Mouse (Mus musculus): Measurements from ENCODE around the gene Arl16.

Gene Arl16

DNA sequence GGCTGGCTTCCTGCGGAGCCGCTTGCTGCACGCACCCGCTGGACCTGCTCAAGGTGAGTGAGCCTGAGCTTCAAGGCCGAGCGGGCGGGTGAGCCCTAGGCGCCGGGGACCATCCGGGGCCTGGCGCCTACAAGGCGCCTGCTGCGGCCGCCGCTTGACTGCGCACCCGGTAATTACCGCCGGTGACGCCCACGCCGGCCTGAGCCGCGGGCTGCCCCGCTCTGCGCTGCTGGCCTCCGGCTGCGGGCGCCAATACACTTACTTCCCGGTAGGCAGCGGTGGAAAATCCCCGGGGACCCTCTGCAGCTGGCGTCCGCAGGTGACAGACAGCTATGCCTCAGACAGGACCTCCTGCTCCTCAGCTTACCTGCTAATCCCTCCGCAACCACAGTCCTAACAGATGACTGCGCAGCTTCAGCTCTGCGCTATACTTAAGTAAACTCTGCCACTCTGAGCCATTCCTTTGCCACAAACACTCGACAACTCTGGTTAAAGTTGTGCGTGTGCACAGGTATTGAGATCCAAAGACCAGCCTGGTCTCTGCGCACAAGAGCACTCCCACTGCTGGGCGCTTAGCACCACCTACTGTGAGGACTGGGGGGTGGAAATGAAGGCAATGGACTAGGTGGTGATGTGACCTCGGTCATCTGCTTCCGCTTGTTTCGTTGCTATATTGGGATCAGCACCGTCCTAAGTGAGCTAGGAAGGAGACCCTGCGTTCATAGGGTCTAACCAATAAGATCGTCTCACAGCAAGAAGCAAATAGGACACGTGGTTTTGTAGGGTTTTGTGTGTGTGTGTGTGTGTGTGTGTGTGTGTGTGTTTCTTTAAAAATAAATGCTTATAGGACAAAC is 24.8 kb upstream of the Arl16 start:
- DNase-seq (ENCODE audit: low read depth, low spot score): peak; percentile 82

DNA sequence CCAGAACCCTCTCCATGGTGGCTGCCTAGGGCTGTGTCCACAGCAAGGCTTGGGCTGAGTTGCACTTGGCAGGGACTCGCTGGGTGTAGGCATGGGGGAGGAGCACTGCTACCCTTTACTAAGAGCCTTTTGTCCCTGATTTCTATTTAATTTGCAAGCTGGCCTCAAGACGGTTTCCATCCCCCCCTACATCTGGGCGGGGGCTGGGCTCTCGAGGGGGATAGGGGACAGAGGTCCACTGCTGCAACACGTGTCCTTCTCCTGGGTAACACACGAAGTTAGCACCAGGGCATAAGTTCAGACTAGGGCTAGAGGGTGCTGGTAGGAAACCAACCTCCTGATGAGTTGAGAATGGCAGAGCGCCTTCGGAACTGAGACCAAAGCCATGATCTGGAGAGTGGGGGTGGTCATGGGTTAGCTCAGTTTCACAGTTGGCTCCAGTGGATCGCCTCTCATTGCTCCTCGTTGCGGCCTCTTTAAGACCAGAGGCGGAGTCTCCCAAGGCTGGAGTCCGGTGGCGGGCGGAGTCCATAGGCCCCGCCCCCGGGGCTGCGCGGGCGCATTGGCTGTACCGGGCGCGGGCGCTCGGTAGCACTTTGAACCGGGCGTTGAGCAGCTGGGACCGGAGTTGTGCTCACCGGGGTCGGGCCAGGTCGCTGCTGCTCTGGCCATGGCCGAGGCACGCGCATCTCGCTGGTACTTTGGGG is 24.1 kb upstream of the Arl16 start, which contains the start of gene Slc25a10:
TSS of gene Slc25a10 (plus strand) at position 524 of the 707 bp plus-strand sequence.
- DNase-seq (ENCODE audit: low read depth, low spot score): peak; percentile 91

DNA sequence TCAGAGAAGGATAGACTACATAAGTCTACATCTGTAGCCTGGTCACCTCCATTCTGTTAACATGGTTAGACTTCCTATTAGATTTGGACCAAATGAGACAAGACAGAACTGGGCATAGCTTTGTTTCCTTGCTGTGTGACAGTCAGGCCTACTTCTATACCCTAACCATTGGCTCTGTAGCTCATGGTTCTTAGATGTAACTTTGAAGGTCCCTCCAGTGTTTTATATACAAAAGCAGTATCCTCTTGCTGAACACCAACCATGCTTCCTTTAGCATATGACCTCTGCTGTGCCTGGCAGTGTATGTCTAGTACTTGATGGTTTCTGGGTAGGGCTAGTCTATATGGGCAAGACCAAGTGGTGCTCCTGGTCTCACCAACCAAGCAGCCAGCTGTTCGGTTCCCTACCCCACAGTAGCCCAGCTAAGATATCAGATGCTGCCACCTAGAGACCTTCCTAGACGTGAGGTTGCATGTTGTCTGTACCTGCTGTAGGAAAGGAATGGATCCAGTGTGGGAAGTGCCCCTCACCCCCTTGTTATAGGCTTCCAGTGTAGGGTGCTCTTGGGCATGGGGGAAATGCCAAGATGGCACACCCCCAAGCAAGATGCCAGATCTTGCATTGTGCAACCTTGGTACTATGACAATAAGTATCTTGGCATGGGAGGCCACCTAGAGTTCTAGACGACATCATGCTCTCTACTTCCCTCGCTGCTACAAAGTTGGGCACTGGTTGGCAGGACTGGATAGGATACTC is 23.1 kb upstream of the Arl16 start:
- DNase-seq (ENCODE audit: low read depth, low spot score): no peak

DNA sequence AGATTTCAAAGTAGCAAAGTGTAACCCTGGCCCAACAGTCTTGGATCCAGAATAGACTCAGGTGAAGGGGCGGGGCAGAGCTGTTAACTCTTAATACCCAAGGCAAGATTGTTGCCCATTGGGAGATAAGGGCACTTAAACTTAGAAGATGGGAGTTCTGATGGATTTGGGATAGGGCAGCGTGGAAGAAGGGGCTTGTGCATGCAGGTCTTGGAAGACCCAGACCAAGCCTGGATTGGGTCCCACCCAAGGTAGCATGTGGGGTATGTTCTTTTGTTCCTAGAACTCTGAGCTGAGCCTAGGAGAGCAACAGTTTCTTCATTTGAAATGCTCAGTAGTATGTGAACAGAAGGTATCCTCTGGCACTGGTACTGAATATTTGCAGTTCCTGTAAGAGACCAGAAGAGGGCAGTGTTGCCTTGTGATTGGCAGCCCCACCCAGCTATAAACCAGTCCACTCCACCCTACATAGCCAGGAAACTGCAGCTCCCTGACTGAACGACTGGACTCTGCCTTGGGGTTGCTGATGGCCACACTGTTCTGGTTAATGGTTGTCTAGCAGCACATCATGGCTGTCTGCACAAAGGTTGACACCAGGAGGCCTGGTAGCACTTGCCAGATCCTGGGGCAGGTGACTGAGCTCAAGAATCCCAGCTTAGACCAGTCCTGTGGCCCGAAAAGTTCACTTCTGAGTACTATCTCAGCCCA is 21.8 kb upstream of the Arl16 start:
- DNase-seq (ENCODE audit: low read depth, low spot score): peak; percentile 86

DNA sequence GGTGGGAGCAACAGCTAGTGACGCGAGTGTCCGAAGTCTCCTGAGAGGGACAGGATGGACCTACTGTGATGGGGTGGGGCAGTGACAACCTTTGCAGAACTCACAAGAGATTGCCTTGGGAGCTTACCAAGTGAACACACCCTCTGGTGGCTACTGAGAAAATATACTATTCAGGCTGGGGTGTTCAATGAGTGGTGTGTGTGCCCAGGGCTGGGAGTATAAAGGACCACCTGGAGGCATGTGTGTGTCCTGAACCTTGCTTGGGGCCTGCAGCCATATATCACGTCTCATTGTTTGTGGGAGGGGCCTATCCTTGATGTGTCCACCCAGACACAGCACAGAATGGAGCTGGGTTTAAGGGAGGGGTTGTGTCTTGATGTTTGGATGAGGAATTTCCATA is 21.1 kb upstream of the Arl16 start:
- DNase-seq (ENCODE audit: low read depth, low spot score): peak; percentile 35

DNA sequence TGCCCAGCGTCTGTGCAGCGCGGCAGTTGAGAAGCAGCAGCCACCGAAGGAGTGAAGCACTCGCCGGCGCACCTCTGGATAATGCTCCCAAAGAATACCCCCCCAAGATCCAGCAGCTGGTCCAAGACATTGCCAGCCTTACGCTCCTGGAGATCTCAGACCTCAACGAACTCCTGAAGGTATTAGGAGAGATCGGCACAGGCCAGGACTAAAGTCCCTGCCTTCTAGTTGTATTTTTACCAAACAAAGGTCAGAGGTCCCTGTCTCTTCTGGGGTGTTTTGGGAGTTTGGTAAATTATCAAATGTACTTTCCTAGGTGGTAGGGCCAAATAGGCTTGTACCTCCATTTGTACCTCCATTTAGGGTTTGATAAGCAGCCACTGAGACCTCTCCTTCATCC is 17.8 kb upstream of the Arl16 start:
- DNase-seq (ENCODE audit: low read depth, low spot score): no peak

DNA sequence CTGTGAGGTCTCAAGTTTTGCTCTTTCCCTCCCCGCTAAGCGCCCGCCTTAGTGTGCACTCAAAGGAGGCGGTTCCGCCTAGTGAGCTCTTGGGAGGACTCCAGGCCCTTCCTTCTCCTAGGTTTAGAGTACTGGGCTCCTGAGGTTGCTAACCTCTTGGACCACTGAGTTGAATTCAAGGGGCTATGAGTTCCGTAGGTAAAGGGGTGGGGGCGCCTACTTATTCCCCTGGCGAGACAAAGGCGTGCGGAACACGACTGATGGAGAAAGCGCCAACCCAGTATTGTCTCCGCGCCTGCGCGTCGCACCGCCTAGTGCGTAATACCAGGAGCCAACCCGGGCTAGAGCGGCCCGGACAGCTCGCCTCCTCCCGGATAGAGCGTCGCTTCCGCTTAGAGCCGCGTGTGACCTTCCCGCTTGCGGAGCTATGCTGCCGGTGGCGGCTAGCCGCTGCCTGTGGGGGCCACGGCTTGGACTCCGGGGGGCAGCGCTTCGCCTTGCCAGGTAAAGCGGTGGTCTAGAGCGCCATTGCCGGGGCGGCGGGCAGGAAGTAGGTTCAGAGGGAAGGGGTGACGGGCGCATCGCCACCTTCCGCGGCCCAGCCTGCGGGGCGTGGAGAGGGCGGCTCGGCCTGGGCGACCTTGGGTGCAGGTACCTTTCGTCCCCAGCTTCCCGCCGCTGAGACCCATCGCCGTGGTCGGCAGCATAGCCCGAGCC is 17.0 kb upstream of the Arl16 start, which contains the start of gene Mrpl12:
TSS of gene Mrpl12 (plus strand) at position 349 of the 717 bp plus-strand sequence.
- peak; percentile 96 for DNase-seq (ENCODE audit: low read depth, low spot score)

DNA sequence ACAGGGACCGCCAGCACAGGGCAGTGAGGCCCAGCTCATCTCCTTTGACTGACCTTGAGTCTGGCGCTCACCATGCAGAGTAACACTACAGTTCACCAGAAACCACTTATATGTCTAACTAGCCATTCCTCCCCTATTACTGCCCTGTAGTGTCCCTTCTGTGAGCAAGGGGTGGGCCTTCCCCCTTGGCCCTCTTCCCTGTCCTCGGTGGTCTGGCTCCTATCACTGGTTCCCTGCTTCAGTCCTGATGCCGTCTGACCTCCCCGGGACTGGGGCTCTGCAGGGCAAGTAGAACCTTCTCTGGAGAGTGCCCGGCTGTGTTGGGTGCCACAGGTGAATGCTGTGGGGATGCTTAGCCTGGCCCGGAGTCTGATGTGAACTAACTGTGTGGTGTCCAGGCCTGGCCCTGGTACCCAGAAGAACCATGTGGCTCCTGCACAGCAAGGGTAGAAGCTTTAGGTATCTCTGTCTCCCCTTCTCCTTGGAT is 16.1 kb upstream of the Arl16 start:
- DNase-seq (ENCODE audit: low read depth, low spot score): no peak

DNA sequence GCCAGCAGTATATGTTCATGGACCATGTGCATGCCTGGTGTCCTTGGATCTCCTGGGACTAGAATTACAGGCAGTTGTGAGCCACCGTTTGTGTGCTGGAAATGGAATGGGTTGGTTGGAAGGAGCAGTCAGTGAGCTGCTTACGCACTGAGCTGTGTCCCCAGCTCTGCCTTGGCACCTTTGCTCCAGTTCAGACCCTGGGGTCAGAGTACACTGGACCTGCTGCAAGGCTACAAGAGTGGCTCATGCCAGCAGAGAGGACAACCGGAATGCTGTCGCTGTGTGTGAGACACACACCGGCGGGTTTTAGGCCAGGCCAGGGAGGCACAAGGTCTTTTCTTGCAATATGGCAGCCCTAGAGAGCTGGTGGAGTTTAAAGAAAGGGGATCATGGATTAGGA is 4.6 kb upstream of the Arl16 start:
- DNase-seq (ENCODE audit: low read depth, low spot score): no peak

DNA sequence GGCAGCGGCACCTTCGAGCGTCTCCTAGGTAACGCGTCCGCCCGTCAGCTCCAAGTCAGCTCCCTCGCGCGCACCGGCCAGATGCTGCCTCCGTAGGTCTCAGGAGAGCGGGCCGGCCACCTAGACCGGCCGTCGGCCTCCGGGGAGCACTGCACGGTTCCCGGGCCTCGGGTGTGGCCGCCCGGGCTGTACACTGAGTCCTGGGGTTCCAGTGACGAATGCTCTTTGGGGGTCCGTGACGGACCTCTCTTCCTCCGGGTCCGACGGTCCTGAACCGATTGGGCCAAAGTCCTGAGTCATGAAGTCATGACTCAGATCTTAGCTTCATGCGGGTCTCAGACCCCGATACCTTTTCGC is 307 bp upstream of the Arl16 start:
- DNase-seq (ENCODE audit: low read depth, low spot score): no peak

DNA sequence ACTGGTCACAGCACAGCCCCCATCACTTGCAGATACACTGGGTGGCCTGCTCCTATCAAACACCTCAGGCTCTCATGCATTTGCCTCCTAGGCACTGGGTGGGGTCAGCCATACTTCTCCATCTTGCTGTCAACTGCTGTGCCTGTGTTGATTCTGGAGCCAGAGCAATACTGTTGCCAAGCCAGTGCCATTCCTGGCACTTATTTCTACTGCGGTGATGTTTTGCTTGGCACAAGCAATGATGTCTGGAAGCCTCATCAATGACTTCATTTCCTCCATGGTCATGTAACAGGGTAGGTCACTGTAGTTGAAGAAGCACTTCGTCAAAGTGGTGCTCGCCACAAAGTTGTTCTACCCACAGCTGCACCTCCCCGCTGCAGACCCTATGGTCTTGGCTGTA is 1.9 kb downstream of the Arl16 start:
- no peak for DNase-seq (ENCODE audit: low read depth, low spot score)

DNA sequence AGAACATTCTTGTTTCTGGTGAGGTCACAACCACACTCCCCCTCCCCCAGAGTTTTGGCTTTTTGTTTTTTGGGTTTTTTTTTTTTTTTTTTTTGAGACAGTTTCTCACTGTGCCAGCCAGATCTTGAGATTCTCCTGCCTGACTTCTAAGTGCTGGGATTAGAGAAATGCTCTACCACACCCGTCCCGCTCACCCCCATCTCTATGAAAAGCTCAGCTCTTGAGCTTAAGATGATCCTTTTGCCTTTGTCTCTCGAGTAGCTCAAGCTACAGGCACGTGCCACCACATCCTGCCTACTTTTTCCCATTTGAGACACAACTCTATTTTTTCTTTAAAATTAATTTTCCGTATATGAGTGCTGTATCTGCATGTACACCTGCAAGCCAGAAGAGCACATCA is 3.0 kb downstream of the Arl16 start:
- no peak for DNase-seq (ENCODE audit: low read depth, low spot score)

DNA sequence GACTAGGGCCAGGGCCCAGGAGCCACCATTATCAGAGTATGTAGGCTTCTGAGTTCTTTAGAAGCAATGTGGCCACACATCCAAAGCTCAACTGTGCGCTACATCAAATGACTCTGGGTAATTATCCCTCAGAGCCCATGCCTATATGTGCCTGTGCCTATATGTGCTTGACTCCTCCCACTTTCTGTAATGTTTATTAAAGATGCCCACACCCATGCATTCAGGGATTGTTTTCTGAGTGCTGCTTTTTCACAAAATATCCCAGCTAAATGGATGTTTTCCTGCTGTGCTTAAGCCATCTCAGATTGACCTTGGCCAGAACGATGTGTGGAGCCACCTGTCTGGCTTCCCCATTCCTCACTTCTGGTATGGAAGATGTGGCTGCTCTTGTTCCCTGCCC is 3.9 kb downstream of the Arl16 start:
- no peak for DNase-seq (ENCODE audit: low read depth, low spot score)

DNA sequence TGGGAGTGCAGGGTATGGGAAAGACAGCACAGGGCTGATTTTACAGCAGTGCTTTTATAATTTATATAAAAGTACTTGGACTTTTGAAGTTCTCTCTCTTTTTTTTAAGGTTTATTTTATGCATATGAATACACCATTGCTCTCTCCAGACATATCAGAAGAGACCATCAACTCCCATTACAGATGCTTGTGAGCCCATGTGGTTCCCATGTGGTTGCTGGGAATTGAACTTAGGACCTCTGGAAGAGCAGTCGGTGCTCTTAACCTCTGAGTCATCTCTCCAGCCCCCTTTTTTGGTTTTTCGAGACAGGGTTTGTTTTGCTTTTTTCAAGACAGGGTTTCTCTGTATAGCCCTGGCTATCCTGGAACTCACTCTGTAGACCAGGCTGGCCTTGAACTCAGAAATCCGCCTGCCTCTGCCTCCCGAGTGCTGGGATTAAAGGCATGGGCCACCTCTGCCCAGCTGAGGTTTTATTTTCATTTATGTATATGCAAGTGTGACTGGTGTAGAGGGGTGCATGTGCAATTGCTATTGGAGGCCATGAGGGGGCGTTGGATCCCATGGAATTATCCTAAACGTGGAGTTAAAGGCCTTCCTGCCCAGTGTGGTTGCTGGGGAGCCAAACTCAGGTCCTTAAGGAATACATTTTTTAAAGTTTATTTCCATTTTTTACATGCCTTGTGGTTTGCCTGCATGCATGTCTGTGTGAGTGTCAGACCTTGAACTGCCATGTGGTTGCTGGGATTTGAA is 8.4 kb downstream of the Arl16 start:
- peak; percentile 71 for DNase-seq (ENCODE audit: low read depth, low spot score)

DNA sequence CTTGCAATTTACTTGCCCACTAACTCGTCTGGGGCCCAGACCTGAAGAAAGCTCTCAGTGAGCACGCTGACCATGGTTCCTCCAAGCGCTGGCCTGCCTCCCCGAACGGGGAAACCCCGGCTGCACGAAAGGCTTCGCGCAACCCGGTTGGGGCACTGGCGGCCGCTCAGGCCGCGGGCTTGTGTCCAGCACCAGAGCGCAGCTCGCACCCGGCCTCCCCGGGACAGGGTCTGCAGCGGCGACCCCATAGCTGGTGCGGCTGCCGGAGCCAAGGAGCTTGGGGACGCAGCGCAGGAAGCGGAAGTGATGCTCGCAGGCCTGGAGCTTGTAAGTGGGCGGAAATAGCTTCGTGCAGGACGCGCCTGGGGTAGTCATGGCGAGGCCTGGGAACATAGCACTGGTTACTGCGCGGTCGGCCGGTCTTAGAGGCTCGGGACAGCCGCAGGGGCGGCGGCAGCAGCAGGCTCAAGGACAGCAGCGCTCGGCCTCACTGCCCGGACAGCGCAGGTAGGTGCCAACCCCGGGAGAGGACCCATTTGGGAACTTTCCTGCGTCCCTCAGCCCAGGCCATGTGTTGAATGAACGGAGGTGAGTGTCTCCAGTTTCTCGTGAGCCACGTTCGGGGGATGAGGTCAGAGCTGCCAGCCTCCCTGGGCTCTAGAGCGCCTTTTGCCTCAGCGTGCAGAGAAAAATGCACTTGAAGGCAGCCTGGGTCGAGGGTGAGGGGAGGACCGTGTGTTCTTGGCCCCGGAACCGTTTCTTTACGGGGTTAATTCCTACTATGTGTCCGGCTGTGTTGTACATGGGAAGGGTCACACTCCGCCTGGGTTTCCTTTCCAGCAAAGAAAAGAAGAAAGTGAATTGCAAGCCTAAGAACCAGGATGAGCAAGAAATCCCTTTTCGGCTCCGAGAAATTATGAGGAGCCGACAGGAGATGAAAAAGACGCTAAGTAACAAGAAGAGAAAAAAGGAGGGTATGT is 9.3 kb downstream of the Arl16 start, which contains the start of the genes Oxld1 and Ccdc137:
TSS of gene Oxld1 (minus strand) at position 297 of the 980 bp plus-strand sequence.
TSS of gene Ccdc137 (plus strand) at position 344 of the 980 bp plus-strand sequence.
- DNase-seq (ENCODE audit: low read depth, low spot score): peak; percentile 88

DNA sequence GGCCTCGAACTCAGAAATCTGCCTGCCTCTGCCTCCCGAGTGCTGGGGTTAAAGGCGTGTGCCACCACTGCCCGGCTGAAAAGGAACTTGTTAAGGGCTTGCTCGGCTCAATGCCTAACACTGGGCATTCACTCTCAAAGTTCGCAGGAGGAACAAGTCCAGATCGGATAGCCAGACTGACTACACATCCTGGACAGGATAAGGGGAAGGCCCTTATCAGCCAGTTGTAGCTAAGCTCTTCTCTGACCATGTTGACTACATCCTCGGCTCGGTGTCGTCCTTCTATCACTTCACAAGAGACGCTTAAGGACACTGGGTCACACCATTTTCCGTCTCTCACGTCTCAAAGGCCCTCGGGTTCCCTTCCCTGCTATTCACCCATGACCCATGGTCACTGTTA is 10.0 kb downstream of the Arl16 start:
- no peak for DNase-seq (ENCODE audit: low read depth, low spot score)

DNA sequence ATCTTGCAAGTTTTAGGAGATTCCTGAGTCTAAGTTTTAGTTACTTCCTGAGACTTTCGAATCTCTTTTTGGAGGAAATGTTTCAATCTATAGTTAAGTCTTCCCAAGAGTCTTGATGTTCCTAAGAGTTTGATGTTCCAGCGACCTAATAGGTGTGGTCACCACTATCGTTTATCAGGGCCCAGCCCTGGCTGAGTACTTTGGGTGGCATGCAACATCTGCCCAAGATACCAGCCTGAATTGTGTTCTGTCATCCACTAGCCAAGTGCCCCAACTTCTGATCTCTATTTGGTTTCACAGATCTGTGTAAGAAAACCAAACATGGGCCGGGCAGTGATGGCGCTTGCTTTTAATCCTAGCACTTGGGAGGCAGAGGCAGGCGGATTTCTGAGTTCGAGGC is 12.0 kb downstream of the Arl16 start:
- no peak for DNase-seq (ENCODE audit: low read depth, low spot score)

DNA sequence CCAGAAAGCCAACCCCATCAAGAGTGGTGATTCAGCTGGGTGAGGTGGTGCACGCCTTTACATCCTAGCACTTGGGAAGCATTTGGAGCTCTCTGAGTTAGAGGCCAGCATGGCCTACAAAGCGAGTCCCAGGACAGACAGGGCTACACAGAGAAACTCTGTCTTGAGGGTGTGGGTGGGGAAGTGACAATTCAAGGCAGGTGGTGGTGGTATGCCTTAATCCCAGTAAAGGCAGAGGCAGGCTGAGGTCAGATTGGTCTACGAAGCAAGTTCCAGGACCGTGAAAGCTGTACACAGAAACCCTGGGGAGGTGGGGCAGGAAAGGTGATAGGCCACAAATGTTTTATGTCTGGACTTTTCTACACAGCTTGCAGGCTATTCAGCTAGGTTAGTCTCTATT is 12.4 kb downstream of the Arl16 start:
- DNase-seq (ENCODE audit: low read depth, low spot score): no peak

DNA sequence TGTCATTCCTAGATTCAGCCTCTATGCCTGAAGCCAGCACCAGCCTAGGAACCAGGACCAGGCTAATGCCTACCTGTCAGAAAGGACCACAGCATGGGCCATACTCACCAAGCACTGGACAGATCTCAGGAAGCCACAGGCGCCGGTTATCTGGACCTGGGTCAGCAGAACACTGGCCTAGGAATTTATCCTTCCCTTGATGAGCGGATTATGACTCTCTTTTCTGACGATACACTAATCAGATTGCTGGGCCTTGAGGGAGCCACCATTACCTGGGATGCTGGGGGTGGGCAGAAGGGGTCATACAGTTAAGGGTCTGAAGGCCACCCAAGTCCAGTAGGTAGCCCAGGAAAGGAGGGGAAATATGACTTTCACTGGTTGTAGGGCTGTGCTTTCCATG is 14.1 kb downstream of the Arl16 start, which contains the start of gene Pde6g:
TSS of gene Pde6g (minus strand) at position 195 of the 400 bp plus-strand sequence.
- DNase-seq (ENCODE audit: low read depth, low spot score): no peak
